ENCODE assay signal across 10 mouse cellular contexts in genomic region chr9:75303701-75304261, GRCm38 (mm10). TPM values are rescaled to one million over a fixed set of nuclear protein-coding genes. Genes with fewer than 3 reads are reported as not detected.
DNase-seq lines count a peak whose midpoint lies in the region; ATAC-seq and TF ChIP-seq lines count a peak whose summit lies in the region.
"Had no signal": no experiment of that assay in that cellular context is flagged by ENCODE, and none has a peak within 500 bp of the region (broad histone marks: within the 10 kb centered on the region; RNA-seq: fewer than 3 reads in every experiment).

No protein-coding gene starts in this region.

- ATAC-seq in kidney, postnatal 0 days (replicated peaks; ENCODE audit: low FRiP score, low read depth): no peak
- ATAC-seq in kidney, embryonic 16.5 days (ENCODE audit: low FRiP score, low TSS enrichment): no peak
- ATAC-seq in hindbrain, embryonic 12.5 days (ENCODE audit: low FRiP score): no peak
- no peak for ATAC-seq in midbrain, postnatal 0 days (ENCODE audit: low FRiP score)
- ATAC-seq in megakaryocyte progenitor cell, adult 5-6 weeks (replicated peaks; ENCODE audit: poor library complexity): no peak

- H3K36me3 ChIP-seq in kidney, postnatal 0 days (ENCODE audit: insufficient read depth, low read length): no peaks in the 10 kb centered on the region
- no peaks in the 10 kb centered on the region for H3K36me3 ChIP-seq in kidney, embryonic 16.5 days (ENCODE audit: insufficient read depth, low read length)
- no peaks in the 10 kb centered on the region for H3K36me3 ChIP-seq in hindbrain, embryonic 12.5 days
- H3K36me3 ChIP-seq in midbrain, postnatal 0 days (ENCODE audit: insufficient read depth, low read length): no peaks in the 10 kb centered on the region

- peak overlapping the region; percentile 15; the same call in 1 of the 2 replicates for H3K4me2 ChIP-seq in kidney, postnatal 0 days (ENCODE audit: low read length)
- H3K4me2 ChIP-seq in kidney, embryonic 16.5 days (replicated peaks; ENCODE audit: low read depth, low read length): no peak overlapping the region
- H3K4me2 ChIP-seq in hindbrain, embryonic 12.5 days (replicated peaks): peak overlapping the region; percentile 35
- 0 out of 2 replicates have a peak overlapping the region, but pooled peaks have one; percentile 4 for H3K4me2 ChIP-seq in midbrain, postnatal 0 days (ENCODE audit: low read depth, low read length, poor library complexity, severe bottlenecking)

- TF ChIP-seq CTCF in kidney, postnatal 0 days (IDR thresholded peaks at IDR 0.05; ENCODE audit: low read depth): no peak
- no peak for TF ChIP-seq CTCF in midbrain, postnatal 0 days (IDR thresholded peaks at IDR 0.05)

- H3K4me1 ChIP-seq in kidney, postnatal 0 days (replicated peaks; ENCODE audit: insufficient read depth, low read length): no peaks in the 10 kb centered on the region
- H3K4me1 ChIP-seq in kidney, embryonic 16.5 days (ENCODE audit: insufficient read depth, low read length): no peaks in the 10 kb centered on the region
- H3K4me1 ChIP-seq in hindbrain, embryonic 12.5 days: no peaks in the 10 kb centered on the region
- H3K4me1 ChIP-seq in midbrain, postnatal 0 days (ENCODE audit: insufficient read depth, low read length): no peaks in the 10 kb centered on the region

- no peak overlapping the region for H3K9ac ChIP-seq in kidney, postnatal 0 days (ENCODE audit: low read depth, low read length)
- H3K9ac ChIP-seq in kidney, embryonic 16.5 days (replicated peaks; ENCODE audit: low read length): no peak overlapping the region
- no peak overlapping the region for H3K9ac ChIP-seq in hindbrain, embryonic 12.5 days
- H3K9ac ChIP-seq in midbrain, postnatal 0 days (replicated peaks; ENCODE audit: low read length, poor library complexity, severe bottlenecking): no peak overlapping the region

- no peak overlapping the region for H3K27ac ChIP-seq in kidney, postnatal 0 days
- H3K27ac ChIP-seq in kidney, embryonic 16.5 days (ENCODE audit: low read length): no peak overlapping the region
- no peak overlapping the region for H3K27ac ChIP-seq in hindbrain, embryonic 12.5 days
- no peak overlapping the region for H3K27ac ChIP-seq in midbrain, postnatal 0 days (ENCODE audit: low read depth, low read length)

- H3K27me3 ChIP-seq in kidney, postnatal 0 days (ENCODE audit: insufficient read depth, low read length): no peaks in the 10 kb centered on the region
- H3K27me3 ChIP-seq in kidney, embryonic 16.5 days (ENCODE audit: insufficient read depth, low read length): no peaks in the 10 kb centered on the region
- no peaks in the 10 kb centered on the region for H3K27me3 ChIP-seq in hindbrain, embryonic 12.5 days
- no peaks in the 10 kb centered on the region for H3K27me3 ChIP-seq in midbrain, postnatal 0 days (ENCODE audit: insufficient read depth, low read length)

- no peak for DNase-seq in kidney, postnatal 0 days (ENCODE audit: low spot score)
- peak; percentile 72 for DNase-seq in brain, adult 2 months (ENCODE audit: low read depth, low spot score)
- no peak for DNase-seq in midbrain, postnatal 0 days (ENCODE audit: low spot score)
- DNase-seq in Muller cell, postnatal 12 days (ENCODE audit: inconsistent ontology term): no peak
- DNase-seq in right cerebral cortex, adult 2 months (ENCODE audit: low spot score in 2 of 2): no peak
- DNase-seq: kidney, adult 8-10 months had no signal

- no peak overlapping the region for H3K4me3 ChIP-seq in kidney, postnatal 0 days (replicated peaks; ENCODE audit: low read depth, low read length)
- no peak overlapping the region for H3K4me3 ChIP-seq in kidney, embryonic 16.5 days (ENCODE audit: low read length)
- no peak overlapping the region for H3K4me3 ChIP-seq in hindbrain, embryonic 12.5 days
- H3K4me3 ChIP-seq in midbrain, postnatal 0 days (ENCODE audit: low read depth, low read length): no peak overlapping the region

- WGBS in kidney, postnatal 0 days: 43% methylated on average over 16 of the region's 16 CpGs
- WGBS in kidney, embryonic 16.5 days: 42% methylated on average over 16 of the region's 16 CpGs
- WGBS in hindbrain, embryonic 12.5 days: 28% methylated on average over 16 of the region's 16 CpGs
- WGBS in midbrain, postnatal 0 days: 45% methylated on average over 16 of the region's 16 CpGs

- H3K9me3 ChIP-seq in kidney, postnatal 0 days (replicated peaks; ENCODE audit: low read length): no peaks in the 10 kb centered on the region
- peaks cover 3% of the 10 kb centered on the region; the same call in 1 of the 2 replicates for H3K9me3 ChIP-seq in kidney, embryonic 16.5 days (ENCODE audit: low read length)
- H3K9me3 ChIP-seq in hindbrain, embryonic 12.5 days (replicated peaks): no peaks in the 10 kb centered on the region
- no peaks in the 10 kb centered on the region for H3K9me3 ChIP-seq in midbrain, postnatal 0 days (ENCODE audit: low read length)

RNA-seq across cellular contexts. Expression of gene Gnb5, which starts 2.3 kb away (rescaled TPM):
- 35.0 and 37.6 TPM in 2 replicates for polyA plus RNA-seq in kidney, postnatal 0 days (2015; fragmentation: Nextera tagmentation; extraction: Ambion mirVana)
- polyA plus RNA-seq in kidney, embryonic 16.5 days (2015; fragmentation: Nextera tagmentation; extraction: Ambion mirVana): 30.3 and 30.9 TPM in 2 replicates
- 33.4 and 35.3 TPM in 2 replicates for polyA plus RNA-seq in hindbrain, embryonic 12.5 days (2016; fragmentation: Nextera tagmentation; extraction: Ambion mirVana)
- total RNA-seq in midbrain, postnatal 0 days (2014; rRNA removed): 76.9 and 79.4 TPM in 2 replicates
- 97.2 and 97.5 TPM in 2 replicates for polyA plus RNA-seq in midbrain, postnatal 0 days (2015; fragmentation: Nextera tagmentation; extraction: Ambion mirVana)
- 0.51 and 0.67 TPM in 2 replicates for total RNA-seq in megakaryocyte progenitor cell, adult 5-6 weeks (2015)
- total RNA-seq in megakaryocyte progenitor cell, adult 5-6 weeks (2017): 1.00 and 2.1 TPM in 2 replicates

RNA-seq across cellular contexts. Expression of gene Bcl2l10, which starts 43.8 kb away (rescaled TPM):
- not detected in 2 replicates for polyA plus RNA-seq in kidney, postnatal 0 days (2015; fragmentation: Nextera tagmentation; extraction: Ambion mirVana)
- not detected in 2 replicates for polyA plus RNA-seq in kidney, embryonic 16.5 days (2015; fragmentation: Nextera tagmentation; extraction: Ambion mirVana)
- not detected in 2 replicates for polyA plus RNA-seq in hindbrain, embryonic 12.5 days (2016; fragmentation: Nextera tagmentation; extraction: Ambion mirVana)
- total RNA-seq in midbrain, postnatal 0 days (2014; rRNA removed): not detected in 2 replicates
- polyA plus RNA-seq in midbrain, postnatal 0 days (2015; fragmentation: Nextera tagmentation; extraction: Ambion mirVana): not detected in 2 replicates
- not detected in 2 replicates for total RNA-seq in megakaryocyte progenitor cell, adult 5-6 weeks (2015)
- total RNA-seq in megakaryocyte progenitor cell, adult 5-6 weeks (2017): not detected in 2 replicates
- total RNA-seq: monocyte, adult 5-6 weeks had no signal
